Mouse (Mus musculus) layer of hippocampus, adult 9-11 months (tissue): Measurements from ENCODE around the gene Pms2.

Experiments used
- DNase-seq: peaks from one replicate; pipeline ENCODE4 v3.0.0; 2022

Gene Pms2

DNA sequence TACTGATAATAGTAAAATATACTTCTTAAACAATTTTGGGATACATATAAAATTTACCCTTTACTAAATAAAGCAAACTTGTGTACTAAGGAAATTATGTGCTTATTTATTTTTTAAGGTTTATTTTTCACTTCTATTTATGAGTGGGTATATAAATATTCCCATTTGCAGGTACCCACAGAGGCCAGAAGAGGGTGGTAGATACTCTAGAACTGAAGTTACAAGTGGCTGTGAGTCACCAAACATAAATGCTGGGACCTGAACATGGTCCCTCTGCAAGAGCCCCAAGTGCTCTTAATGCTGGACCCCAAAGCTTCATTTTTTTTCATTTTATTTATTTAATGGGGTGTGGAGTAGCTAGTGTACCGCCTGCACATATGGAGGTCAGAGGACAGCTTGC lies 24.1 kb downstream of the Pms2 start:
- DNase-seq, result no peak

DNA sequence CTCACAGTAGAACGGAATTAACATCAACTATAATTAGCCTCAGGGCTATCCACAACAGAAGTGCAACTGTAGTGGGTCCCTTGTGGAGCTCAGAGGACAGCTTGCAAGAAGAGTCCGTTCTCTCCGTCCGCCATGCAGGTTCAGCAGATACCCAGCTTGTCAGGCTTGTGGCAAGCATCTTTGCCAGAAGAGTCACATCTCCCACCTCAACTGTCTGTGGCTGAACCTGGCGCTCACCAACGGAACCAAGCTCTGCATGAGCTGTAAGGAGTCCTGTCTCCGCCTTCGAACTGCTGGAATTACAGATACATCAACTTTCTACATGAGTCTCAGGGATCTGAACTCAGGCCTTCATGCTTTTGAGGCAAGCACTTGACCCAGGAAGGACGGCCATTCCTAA lies 26.4 kb downstream of the Pms2 start:
- DNase-seq, result no peak

DNA sequence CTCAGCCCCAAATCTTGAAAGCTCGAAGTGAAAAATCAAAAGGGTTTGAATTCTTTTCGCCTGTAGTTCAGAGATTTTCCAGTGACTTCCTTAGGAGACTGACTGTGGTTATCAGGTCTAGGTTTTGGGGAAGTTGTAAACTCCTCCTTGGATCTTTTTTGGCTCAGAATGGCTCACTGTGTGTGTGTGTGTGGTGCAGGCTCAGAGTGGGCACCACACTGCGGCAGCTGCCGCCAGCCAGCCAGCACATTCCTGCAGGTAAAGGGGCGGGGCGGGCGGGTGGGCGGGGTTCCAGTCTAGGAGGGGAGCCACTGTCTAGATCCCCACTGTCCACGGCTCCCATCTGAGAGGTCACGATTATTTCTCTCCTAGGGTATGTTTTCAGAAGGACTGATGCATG lies 31.8 kb downstream of the Pms2 start:
- no peak for DNase-seq

DNA sequence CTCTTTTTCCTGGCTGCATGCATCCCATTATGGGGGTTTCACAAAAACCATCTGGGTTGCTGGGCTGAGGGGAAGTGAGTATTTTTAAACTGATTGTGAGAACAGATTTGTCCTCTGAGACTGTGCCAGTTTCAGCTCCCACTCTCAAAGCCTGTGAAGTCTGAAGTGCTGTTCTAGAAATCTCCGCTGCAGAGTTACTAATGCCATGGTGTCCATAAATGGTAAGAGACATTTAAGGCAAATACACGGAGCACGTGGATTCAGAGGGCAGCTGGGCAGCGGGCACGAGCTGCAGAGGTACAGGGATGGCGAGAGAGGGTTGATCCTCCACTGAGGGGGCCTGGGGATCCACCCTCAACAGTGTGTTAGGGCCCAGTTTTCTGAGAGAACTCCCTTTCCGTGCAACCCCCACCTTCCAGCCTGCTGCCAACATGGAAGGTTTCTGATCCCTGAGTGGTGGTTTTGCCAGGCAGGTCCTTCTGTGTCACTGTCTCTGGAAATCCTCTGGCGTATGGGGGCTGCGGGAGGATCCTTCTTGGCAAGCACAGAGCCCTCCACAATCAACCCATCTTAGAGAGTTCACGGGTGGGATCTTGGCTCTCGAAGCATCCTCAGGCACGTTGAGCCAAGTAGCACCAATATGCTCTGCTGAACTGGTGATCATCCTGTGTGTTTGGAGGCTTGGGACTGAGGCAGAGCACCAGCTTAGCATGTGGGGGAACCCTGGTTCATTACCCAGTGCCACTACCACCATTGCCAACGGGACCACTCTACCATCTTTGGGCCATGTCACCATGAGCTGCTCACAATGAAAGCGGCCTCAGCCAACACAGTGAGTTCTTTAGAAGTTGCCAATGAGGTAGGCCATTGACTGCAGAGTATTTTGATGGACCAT lies 33.7 kb downstream of the Pms2 start:
- DNase-seq, result peak; percentile 93

GRCm38 (mm10) chr5:143948361-143948760 lies 38.6 kb downstream of the Pms2 start:
- DNase-seq, result no peak

DNA sequence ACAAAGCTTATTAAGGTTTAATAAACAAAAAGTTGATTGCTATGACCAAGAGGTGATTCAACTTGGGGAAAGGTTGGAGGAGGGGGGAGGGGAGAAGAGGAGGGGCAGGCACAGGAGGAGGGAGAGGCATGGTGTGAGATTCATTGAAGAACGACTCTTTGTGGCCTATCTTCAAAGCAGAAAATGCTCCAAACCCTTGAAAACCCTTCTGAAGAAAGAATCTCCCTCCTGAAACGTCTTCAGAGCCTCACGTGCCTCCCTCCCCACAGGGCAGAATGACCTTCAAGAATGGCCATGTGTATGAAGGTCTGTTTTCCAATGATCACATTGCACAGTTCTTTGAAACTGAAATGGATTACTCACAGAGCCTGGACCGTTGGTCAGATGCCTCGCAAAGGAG lies 40.3 kb downstream of the Pms2 start:
- no peak for DNase-seq

DNA sequence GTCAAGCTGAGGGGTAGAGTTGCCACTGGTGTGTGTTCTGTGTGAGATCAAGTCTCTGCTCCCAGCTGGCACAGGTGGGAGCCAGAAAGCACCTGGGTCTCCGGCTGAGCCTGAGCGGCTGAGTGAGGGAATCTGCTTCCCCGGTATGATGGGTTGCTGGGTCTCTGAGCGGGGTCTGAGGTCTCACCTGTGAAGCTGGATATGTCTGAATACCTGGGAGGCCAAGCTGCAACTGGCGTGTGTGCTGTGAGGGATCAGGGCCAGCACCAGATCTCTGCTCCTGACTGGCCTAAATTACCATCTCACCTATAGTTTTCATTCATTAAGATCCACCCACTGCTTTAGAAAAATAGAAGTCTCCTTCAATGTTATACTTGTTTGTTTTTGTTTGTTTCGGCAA lies 47.3 kb downstream of the Pms2 start:
- DNase-seq, result no peak

- DNase-seq, result no peak
These were observed 49.8 kb downstream of the Pms2 start for GRCm38 (mm10) chr5:143959551-143959950.

DNA sequence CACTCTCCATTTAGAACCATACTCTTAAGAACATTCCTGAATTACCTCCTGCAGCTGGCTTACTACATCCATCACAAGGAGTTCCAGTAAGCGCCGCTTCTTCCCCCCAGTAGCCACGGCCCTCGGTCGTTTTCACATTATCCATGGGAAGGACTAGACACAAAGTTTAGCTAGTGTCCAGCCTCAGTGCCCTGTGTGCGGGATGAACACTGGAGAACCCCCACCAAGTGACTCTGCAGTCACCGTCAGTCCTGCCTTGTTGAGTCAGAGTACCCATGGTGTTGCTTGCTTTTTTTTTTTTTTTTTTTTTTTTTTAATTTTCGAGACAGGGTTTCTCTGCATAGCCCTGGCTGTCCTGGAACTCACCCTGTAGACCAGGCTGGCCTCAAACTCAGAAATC lies 51.4 kb downstream of the Pms2 start:
- no peak for DNase-seq

- DNase-seq, result no peak
These were observed 56.0 kb downstream of the Pms2 start for GRCm38 (mm10) chr5:143965586-143966345.

DNA sequence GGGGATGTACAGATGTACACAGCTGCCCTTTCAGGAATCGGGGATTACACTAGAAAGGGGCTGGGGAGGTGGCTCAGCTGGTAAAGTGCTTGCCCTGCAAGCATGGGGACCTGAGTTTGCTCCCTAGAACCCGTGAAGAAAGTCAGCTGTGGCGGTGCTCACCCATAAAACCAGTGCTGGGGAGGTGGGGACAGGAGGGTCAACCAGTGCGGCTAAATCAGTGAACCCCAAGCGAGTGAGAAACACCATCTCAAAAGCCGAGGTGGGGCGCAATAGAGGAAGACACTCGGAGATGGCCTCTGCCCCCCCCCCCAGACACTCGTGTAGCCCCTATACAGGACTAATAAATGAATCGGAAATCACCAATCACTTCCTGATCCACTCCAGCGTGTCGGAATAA lies 56.9 kb downstream of the Pms2 start:
- no peak for DNase-seq

- no peak for DNase-seq
These were observed 62.9 kb downstream of the Pms2 start for GRCm38 (mm10) chr5:143972628-143973027.

GRCm38 (mm10) chr5:143974931-143975630 lies 65.3 kb downstream of the Pms2 start:
- peak; percentile 52 for DNase-seq

DNA sequence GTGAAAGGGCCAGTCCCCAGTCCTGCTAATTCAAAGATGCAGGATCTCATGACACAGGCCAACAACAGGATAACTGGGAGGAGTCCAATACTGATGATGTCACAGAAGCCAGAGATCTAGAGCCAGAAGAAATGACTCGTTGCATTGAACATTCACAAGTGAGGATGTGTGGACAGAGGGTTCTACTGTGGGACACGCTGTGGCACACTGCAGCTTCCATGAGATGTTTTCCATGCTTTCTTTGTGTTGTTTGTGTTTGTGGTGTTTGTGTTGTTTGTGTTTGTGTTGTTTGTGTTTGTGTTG lies 65.8 kb downstream of the Pms2 start:
- no peak for DNase-seq

- DNase-seq, result no peak
These were observed 66.5 kb downstream of the Pms2 start for GRCm38 (mm10) chr5:143976232-143976631.

DNA sequence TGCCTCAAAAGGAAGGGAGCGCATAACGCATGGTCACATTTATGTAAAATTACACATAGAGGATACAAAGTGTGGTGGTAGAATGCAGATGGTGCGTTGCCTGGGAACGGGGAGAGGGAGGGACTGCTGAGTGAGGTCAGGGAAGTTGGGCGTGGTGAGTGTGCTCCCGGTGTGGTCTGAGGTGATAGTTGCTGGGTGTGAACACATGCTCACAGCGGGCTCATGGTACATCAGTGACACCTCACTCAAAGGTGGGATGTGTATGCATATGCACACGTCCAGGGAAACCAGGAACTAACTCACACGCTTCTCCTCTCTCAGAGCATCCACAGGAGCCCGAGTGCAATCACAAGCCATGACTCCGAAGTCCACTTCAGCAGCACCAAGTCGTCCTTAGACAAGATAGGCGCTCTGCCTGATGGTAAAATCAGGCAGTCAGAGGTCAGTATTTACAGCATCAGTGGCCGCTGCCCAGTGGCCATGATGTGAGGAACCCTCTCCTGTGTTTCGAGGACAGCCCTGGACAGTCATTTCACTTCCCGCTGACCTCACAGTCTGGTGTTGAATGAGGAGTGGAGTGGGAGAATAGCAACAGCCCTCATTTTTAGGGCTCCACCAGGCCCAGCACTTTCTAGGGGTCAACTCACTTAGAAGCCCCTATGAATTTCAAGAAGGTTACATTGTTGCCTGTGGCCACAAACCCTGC lies 67.1 kb downstream of the Pms2 start:
- no peak for DNase-seq

GRCm38 (mm10) chr5:143980858-143981257 lies 71.1 kb downstream of the Pms2 start:
- DNase-seq, result no peak

DNA sequence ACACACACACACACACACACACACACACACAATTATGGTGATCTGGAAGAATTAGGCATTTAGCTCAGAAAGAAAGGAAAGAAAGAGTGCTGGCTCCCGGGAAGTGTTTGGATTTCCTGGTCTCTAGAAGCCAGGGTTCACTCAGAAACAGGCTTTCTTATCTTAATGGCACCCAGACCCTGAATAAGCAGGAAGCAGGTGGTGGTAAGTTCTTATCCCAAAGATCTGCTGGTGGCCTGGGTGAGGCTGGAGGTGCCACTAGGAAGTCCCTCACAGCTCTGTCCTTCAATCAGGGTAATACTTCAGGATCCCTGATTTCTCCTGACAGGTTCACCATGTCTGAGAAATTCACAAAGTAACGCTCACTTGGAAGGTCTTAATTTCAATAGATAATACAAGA lies 72.6 kb downstream of the Pms2 start:
- no peak for DNase-seq
